Mouse (Mus musculus): ENCODE results near the gene Zfp85.

DNA sequence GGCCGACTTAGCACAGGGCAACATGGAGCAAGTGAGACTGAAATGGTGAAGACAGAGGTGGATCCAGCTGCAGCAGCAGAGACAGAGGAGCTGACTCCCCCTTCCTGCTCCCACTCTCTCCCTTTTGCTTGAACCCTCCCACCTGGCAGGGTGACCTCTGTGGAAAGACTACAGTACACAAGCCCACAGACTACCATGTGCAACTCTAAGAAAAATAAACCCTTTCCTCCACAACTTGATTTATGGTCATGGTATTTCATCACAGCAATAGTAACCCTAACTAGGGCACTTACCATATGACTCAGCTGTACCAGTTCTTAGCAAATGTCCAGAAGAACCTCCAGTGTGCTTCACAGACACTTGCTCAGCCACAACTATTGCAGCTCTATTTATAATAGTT is 4.9 kb upstream of the Zfp85 start:
- no peak for TF ChIP-seq CTCF (IDR thresholded peaks at IDR 0.05; ENCODE audit: extremely low read depth, insufficient read depth, low read length)
- TF ChIP-seq POLR2A (IDR thresholded peaks at IDR 0.05; ENCODE audit: extremely low read depth, insufficient read depth, low read length), result no peak

Measured in cortical plate, adult 2 months (tissue).